Mouse (Mus musculus): ENCODE data around the gene Gmeb1.

Gmeb1 gene

DNA sequence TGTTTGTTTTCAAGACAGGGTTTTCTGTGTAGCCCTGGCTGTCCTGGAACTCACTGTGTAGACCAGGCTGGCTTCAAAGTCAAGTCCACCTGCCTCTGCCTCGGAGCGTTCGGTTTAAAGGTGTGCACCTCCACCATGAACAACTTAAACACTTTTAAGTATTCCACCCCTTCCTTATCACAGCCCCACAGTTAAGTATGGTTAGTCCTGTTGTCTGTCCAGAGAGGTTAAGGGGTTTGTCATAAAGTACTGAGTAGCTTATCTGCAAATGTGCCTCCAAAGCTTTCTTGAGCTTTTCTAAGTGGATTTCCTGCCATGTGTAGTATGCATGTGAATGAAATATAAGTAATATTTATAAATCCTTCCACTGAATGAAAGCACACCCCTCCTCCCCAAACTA, 14.5 kb upstream of the Gmeb1 start:
- in situ Hi-C loops (cut with MboI; ENCODE audit: unreplicated experiment in 2 of 2): loop anchor here in 1 of 2 experiments (5.0 to 10.0 kb wide), 2 partner anchors 139 to 236 kb away; partner anchors contain the start of gene Sesn2

DNA sequence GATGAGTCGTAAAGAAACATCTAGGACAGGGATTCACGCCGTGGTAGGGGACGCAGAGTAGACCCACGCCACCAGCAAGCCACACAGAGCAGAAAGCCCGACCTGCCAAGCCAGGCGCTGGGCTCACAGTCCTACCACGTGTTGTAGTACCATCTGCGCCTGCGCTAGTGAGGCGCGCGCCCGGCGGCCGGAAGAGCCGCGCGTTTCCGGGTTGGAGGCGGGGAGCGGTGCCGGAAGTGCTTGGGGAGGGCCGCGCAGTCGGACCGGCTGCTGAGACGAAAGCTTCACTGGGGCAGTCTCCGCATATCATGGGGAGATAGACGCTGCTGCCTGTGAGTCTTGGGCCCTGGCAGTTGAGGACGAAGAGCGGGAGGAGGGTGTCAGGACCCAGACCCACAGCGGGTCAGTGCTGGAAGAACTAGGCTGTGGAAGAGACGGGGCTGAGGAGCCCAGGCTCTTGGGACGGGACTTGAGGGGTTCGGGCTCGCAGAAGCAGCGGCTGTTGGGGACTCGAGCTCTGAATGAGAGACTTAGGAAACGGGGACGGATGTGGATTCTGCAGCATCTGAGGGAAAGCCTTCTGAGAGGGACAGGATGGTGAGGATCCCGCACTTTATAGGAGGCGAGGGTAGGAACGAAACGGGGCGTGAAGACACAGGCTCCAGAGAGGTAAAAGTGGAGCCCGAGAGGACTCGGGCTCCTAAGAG, 12.9 kb upstream of the Gmeb1 start, which contains the start of gene Taf12:
TSS of gene Taf12 (plus strand) at position 220 of the 707 bp plus-strand sequence.
- in situ Hi-C loops (cut with MboI; ENCODE audit: unreplicated experiment in 2 of 2): loop anchor here (5.0 to 10.0 kb wide), 2 partner anchors 73 to 140 kb away; no protein-coding TSS in a partner anchor

DNA sequence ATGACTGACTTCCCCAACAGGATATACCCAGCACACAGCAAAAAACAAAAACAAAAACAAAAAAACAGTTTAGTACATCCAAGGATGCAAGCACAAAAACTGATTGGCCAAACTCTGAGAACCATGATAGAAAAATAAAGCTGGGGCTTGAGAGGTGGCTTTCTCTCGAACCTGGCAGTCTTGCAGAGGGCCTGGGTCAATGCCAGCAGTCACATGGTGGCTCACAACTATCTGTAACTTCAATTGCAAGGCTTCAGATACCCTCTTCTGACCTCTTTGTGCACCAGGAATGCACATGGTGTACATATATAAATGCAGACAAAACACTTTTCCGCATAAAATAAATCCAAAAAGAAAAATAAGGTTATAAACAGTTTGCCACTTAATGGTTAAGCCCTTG, 11.8 kb upstream of the Gmeb1 start:
- in situ Hi-C loops (cut with MboI; ENCODE audit: unreplicated experiment in 2 of 2): loop anchor here (5.0 to 10.0 kb wide), 2 partner anchors 74 to 142 kb away; no protein-coding TSS in a partner anchor

DNA sequence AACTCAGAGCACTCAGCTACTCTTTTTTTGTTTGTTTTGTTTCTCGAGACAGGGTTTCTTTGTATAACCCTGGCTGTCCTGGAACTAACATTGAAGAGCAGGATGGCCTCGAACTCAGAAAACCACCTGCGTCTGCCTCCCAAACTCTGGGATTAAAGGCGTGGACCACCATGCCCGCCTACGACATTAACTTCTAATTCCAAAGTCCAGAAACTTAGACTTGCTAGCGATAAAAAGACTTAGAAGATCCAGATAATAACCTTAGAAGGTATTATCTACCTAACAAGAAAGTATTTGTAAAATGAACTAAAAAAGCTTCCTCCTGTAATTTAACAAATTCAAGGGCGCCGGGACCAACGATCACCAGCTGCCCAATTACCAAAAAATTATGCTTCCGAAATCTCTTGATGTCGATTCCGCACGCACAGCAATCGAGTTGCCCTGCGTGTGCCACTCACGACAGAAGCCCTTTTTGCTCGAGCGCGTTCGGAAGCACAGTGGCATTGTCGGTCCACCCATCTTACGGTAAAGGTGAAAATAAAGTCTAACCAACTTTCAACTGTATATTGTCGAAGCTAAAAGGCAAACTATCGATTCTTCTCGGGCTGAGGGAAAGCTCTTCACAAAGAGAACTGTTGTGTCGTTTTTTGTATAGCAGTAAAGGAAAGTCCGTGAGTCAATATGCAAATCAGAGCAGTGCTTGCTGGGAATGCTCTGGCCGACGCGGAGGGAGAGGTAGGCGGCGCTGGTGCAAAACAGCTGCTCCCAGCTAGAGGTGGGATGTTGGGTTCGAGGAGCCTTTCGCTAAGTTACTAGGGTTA, 8.5 kb upstream of the Gmeb1 start:
- in situ Hi-C loops (cut with MboI; ENCODE audit: unreplicated experiment in 2 of 2): loop anchor here (5.0 to 10.0 kb wide), 4 partner anchors 65 to 145 kb away; no protein-coding TSS in a partner anchor

DNA sequence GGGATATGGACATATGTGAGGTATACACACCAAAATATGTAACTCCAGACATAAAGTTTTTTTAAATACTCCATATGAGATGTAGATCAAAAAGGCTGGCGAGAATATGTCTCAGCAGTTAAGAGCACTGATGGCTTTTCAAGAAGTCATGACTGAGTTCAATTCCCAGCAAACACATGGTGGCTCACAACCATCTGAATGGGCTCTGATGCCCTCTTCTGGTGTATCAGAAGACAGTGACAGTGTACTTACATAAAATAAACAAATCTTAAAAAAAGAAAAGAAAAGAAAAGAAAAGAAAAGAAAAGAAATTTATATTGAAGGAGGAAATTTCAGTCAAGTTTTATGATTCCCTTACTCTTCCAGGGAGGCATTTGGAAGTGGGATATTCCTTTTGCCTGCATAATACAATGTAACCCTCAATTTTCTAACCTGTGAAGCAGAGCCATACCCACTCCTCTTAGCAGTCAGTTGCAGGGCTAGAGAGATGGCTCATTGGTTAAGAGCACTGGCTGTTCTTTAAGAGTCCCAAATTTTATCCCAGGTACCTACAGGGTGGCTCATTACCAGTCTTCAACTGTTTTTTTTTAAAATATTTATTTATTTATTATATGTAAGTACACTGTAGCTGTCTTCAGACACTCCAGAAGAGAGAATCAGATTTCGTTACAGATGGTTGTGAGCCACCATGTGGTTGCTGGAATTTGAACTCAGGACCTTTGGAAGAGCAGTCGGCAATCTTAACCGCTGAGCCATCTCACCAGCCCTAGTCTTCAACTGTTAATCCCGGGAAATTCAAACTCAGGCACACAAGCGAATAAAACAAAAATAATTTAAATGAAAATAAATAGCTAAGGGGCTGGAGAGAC, 7.7 kb upstream of the Gmeb1 start:
- in situ Hi-C loops (cut with MboI; ENCODE audit: unreplicated experiment in 2 of 2): loop anchor here (5.0 to 10.0 kb wide), 3 partner anchors 64 to 78 kb away; no protein-coding TSS in a partner anchor

DNA sequence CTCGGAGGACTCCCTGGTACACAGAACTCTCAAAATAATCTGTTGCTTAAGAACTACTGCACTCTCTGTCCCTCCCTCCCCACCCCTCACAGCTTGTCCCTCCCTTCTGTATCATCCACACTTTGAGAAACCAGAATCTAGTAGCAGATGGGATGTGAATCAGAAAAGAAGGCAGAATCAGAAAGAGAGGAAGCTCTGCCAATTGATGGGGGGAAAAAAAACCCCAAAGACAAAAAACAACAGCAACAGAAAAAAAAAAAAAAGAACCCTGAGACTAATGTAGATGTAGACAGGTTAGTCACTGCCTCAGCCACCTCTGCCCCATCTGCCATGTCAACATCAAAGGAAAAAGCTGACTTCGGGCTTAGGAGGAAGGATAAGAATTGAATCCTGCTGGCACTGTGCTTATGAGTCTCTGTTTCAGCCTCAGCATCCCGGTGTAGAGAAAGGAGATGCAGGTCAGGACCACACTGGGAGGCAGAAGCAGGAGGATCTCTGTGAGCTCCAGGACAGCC, 5.5 kb upstream of the Gmeb1 start:
- in situ Hi-C loops (cut with MboI; ENCODE audit: unreplicated experiment in 2 of 2): loop anchor here (5.0 to 10.0 kb wide), 3 partner anchors 62 to 80 kb away; no protein-coding TSS in a partner anchor

DNA sequence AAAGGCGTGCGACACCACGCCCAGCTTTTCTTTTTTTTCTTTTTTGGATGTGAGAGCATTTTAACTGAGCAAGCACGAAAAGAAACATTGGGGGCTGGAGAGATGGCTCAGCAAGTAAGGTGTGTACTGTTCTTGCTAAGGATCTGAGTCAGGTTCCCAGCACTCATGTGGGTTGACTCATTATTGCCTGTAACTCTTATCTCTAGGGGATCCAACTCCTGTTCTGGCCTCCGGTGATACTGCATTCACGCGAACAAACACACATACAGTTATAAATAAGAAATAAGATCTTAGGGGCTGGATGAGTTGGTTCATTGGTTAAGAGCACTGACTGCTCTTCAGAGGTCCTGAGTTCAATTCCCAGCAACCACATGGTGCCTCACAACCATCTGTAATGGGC, 1.9 kb upstream of the Gmeb1 start:
- in situ Hi-C loops (cut with MboI; ENCODE audit: unreplicated experiment in 2 of 2): loop anchor here in 1 of 2 experiments (10.0 kb wide), 1 partner anchor 59 kb away; no protein-coding TSS in a partner anchor

DNA sequence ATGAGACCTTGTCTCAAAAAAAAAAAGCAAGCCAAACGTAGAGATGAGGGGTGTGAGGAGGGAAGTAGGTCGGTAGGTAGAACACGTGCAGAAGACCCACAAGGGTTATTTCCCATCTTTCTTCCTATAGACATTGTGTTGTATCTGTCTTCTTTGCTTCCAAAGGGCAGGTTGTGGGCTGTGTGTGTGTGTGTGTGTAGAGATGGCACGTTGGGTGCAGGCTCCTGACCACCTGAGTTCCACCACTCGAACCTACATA, 885 bp upstream of the Gmeb1 start:
- in situ Hi-C loops (cut with MboI; ENCODE audit: unreplicated experiment in 2 of 2): loop anchor here in 1 of 2 experiments (10.0 kb wide), 1 partner anchor 57 kb away; no protein-coding TSS in a partner anchor

DNA sequence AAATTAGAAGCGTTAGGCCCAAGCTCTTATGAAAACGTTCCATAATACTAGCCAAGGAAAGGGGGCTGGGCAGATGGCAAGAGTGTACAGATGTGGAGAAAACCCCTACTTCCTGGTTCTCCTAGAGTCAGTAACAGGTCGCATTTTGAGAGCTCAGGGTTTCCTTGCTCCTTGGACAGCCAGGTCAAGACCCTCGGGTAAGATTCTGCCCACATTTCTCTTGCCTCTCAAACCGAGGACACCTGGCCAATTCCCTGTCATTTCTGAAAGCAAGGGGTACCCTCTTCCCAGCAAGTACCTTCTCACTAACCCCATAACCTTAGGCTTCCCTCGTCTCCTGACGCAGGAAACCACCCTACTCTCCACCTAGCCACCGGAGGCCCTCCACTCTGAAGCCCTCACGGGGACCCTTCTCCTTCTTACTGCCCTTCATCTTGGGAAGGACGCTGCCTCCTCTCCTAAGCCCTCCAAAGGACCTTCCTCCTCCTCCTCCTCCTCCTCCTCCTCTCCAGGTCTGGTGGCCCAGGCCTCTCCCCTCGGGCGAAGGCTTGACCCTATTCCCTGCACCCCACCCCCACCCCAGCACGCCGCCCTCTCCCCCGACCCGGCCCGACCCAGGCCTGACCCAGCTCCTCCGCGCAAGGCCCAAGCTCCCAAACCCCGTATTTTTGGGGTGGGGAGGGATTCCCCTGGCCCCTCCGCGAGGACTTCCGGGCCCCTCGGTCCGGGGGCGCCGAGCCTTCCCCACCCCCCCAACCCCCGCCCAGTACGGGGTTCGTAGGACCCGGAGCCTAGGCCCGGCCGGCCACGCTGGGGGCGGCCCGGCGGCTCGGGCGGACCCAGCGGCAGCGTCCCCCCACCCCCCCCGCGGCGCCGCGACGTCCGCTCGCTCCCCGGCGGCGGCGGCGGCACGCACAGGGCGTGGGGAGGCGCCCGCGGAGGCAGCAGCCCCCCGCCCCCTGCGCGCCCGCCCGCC, 710 bp downstream of the Gmeb1 start:
- in situ Hi-C loops (cut with MboI; ENCODE audit: unreplicated experiment in 2 of 2): loop anchor here in 1 of 2 experiments (10.0 kb wide), 1 partner anchor 56 kb away; no protein-coding TSS in a partner anchor

DNA sequence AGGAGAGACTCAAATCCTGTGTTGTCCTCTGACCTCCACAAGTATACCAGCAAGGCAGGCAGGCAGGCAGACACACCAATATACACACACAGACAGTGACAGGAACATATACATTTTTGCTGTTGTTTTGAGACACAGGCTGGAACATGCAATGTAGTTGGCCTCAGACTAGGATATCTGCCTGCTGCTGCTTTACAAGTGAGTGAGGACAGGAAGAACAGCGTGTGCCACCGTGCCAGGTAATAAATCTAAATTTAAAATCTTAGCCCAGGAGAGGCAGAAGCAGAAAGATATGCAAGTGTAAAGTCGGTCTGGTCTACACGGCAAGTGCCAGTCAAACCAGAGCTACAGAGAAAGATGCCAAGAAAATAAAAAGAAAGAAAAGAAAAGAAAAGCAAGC, 2.2 kb downstream of the Gmeb1 start:
- in situ Hi-C loops (cut with MboI; ENCODE audit: unreplicated experiment in 2 of 2): no loop called here

DNA sequence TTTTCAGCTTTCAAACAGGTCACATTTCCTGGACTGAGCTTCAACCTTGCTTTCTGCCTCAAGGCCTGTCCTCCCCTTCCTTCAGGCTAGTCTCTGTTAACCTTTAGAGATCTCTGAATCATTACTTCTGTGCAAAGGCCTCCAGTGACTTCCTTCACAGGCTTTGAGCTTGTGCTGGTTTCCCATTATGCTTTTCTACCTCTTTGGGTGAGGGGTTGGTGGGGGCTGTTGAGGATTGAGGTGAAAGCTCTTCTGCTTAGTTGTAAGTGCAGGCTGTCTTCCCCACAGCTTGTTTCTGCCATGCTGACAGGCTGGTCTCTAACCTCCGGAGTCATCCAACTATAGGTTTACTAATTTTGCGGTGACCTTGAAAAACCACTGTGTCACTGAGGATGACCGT, 5.0 kb downstream of the Gmeb1 start:
- in situ Hi-C loops (cut with MboI; ENCODE audit: unreplicated experiment in 2 of 2): no loop called here

DNA sequence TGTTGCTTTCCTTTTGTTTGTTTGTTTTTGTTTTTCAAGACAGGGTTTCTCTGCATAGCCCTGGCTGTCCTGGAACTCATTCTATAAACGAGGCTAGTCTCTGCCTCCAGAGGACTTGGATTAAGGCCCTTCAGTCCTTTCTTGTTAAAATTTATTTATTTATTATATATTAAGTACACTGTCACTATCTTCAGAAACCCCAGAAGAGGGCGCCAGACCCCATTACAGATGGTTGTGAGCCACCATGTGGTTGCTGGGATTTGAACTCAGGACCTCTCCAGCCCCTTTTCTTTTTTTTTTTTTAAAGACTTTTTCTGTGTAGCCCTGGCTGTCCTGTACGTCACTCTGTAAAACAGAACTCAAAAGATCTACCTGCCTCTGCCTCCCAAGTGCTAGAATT, 6.4 kb downstream of the Gmeb1 start:
- in situ Hi-C loops (cut with MboI; ENCODE audit: unreplicated experiment in 2 of 2): no loop called here

DNA sequence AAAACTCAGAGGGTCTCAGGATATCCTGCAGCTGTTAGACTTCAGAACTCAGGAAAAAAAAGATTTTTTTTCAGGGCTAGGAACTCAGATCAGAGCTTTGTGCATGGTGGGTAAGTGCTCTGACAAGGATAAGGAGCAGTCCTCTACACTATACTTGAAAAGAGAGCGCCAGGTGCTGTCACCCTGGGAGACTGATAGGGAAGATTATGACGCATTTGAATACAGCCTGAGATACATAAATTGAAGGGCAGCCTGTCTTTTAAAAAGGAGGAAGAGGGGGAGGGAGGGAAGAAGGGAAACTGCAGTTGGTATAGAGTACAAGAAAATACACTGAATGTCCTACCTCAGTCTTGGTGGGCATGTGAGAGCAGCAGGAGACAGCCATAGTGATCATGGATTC, 7.8 kb downstream of the Gmeb1 start:
- in situ Hi-C loops (cut with MboI; ENCODE audit: unreplicated experiment in 2 of 2): no loop called here

DNA sequence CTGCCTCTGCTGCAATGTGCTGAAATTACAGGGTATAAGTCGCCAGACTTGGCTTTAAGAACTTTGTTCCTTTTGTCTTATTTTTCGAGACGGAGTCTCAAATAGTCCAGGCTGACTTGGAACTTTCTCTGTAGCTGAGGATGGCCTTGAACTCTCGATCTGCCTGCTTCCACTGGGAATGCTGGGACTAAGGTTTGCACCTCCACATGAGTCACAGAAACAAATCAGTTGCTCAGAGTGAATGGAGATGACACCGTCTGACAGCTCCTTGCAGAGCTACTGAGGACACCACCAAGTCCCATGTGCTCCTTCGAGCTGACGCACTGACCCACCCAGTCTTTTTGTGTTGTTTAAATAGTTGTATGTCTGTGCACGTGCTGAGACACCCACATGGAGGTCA, 8.3 kb downstream of the Gmeb1 start:
- in situ Hi-C loops (cut with MboI; ENCODE audit: unreplicated experiment in 2 of 2): no loop called here

DNA sequence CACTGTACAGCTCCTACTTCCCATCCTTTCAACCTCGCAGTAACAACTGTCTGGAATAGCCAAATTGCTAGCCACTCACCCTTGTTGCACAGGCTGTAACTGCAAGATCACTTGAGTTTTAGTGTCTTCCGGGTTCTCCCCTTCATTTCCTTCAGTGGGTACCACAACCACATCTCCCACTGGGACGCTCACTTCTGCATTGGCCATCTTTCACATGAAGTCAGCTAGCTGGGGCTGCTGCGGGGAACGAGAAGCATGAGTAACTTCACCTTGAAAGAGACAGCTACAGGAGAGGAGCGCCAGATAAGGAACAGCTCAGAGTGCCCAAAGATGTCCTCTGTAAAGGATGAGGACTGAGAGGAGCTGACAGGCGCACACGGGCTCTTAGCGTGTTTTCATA, 9.8 kb downstream of the Gmeb1 start:
- in situ Hi-C loops (cut with MboI; ENCODE audit: unreplicated experiment in 2 of 2): no loop called here

DNA sequence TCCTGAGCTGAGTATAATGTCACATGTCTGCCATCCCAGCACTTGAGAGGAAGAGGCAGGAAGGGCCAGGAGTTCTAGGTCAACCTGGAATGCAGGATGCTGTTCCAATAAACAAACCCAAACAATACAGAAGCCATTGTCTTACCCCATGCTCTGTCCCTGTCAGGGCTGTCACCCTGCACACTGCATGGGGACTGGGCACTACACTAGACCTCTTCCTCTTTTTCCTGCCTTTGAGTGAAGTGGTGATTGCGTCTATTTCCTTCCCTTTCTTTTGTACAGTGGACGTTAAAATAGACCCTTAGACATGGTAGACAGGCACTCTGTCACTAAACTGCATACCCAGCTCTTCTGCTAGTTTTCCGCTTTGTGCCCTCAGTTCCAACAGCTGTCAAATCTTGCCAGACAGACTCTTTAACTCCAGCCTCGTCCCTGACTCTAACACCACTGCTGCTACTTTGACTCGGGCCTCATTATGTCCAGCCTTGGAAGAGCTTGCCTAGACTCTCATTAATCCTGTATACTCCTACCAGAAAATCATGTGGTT, 13.9 kb downstream of the Gmeb1 start:
- in situ Hi-C loops (cut with MboI; ENCODE audit: unreplicated experiment in 2 of 2): no loop called here

DNA sequence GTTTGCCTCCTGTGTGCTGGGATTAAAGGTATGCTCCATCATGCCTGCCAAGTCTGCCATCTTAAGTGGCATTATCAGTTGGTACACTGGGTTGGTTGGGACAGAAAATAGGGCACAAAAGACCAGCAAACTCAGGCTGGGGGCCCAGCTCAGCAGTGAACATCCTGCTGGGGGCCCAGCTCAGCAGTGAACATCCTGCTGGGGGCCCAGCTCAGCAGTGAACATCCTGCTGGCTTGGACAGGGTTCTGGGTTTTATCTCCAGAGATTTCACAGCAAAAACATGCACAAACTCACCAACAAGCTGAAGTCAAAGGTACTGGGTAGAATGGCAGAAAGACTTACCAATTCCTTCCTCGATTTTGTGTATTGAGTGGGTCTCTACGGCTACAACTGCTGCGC, 15.8 kb downstream of the Gmeb1 start:
- in situ Hi-C loops (cut with MboI; ENCODE audit: unreplicated experiment in 2 of 2): no loop called here

DNA sequence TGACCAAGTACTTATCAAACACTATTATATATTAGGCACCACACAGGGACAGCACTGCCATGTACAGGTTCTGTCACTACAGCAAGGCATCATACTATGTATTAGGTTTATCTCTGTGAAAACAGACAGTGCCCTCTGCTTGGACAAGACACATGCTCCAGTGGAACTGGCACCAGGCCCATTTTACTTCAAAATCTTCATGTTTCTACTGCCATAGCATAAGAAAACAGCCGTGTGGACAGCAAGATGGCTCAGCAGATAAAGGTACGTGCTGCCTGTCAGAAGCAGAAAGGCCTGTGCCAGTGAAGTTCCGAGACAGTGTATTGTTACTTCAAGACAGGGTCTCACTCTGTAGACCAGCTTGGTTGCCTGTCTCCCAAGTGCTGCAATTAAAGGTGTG, 20.2 kb downstream of the Gmeb1 start:
- in situ Hi-C loops (cut with MboI; ENCODE audit: unreplicated experiment in 2 of 2): no loop called here

DNA sequence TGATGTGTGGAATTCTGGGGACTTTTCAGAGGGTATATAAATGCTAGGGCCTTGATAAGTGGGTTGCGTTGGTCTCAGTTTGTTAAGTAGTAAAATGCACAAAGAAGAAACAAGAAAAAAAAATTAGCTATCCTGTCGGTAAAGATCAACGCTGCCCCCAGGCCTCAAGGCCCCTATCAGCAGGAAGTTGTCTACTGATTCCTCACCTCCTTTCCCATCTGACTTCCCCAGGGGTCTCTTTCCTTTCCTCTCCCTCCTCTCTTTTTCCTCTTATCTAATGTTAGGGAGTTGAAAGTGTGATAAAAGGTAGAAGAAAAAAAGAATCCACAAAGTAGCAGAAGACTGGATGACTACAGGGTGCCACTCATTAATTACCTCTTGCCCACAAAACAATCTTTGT, 21.0 kb downstream of the Gmeb1 start:
- in situ Hi-C loops (cut with MboI; ENCODE audit: unreplicated experiment in 2 of 2): no loop called here

Measured in v-Abl transformed pro-B cells (cell line).